Mouse (Mus musculus) fibroblast of lung, adult 2 months (primary cell): ENCODE data around the gene Slc1a4.

Experiments
- DNase-seq: peaks from one replicate; pipeline ENCODE4 v3.0.0-alpha.2; 2011; ENCODE audit warnings: low read depth

The Slc1a4 gene

DNA sequence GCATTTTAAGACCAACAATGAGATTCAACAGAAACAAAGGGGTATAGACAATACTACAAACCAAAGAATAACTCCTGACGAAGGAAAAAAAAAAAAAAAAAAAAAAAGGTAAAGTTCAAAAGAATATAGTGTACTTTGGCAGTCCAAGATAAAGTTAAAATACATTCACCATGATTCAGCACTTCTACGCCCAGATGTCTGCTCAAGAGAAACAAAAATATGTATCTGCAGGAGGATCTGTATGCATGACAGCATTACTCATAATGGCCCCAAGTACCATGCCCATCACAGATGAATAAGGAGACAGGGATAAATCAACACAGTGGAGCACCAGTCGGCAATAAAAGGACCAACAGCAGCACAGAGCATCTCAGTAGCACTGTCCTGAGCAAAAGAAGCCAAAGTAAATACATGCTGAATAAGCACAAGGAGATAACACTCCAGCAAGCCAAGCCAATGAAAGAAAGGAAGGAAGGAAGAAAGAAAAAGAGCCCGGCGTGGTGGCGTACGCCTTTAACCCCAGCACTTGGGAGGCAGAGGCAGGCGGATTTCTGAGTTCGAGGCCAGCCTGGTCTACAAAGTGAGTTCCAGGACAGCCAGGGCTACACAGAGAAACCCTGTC is 7.3 kb downstream of the Slc1a4 start:
- DNase-seq, result no peak

DNA sequence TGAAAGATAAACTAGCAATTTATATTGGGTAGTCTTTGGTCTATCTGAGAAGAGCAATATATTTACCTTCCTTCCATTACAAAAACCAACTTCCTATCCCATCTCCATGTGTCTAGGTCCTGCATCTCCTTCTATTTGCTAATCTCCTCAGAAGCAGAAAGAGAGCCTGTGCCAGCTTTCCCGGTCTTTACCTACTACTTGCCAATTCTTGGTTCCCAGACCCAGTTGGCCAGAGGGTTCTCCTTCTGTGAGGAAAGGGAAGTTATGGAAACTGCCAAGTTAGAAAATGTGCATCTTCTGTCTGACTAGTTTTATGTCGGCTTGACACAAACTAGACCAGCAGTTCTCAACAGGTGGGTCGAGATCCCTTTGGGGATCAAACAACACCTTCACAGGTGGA is 8.5 kb downstream of the Slc1a4 start:
- no peak for DNase-seq

DNA sequence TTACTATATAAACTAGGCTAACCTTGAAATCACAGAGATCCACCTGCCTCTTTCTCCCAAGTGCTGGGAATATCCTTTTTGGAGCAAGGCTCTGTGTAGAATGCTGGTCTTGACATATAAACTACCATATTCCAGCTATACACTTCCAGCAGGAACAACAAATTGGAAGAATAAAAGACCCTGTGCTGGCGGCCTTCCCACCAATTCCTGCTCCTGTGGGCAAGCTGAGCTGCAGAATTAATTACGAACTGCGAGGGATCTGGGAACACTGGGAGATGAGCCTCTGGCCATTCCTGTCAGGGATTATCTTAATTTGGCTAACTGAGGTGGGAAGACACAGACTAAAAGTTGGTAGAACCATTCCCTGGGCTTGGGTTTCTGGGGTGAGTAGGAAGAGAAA is 10.1 kb downstream of the Slc1a4 start:
- no peak for DNase-seq

DNA sequence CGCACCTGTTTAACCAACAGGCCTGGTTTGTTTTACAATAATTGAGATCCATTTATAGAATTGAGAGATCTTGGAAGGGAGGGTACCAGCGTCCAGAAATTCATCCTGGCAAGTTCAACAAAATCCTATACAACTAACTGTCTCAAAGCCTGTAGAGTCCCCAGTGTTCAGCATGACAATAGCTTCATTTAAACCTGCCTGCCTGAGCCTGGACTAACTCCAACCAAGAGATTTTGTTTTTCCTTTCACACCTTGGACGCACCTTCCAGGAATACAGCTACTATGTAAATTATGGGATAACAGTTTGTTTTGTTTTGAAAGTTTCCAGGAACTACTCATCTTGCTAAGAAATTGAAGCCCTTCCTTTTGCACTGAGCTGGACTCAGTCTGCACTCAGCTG is 11.9 kb downstream of the Slc1a4 start:
- DNase-seq, result no peak

DNA sequence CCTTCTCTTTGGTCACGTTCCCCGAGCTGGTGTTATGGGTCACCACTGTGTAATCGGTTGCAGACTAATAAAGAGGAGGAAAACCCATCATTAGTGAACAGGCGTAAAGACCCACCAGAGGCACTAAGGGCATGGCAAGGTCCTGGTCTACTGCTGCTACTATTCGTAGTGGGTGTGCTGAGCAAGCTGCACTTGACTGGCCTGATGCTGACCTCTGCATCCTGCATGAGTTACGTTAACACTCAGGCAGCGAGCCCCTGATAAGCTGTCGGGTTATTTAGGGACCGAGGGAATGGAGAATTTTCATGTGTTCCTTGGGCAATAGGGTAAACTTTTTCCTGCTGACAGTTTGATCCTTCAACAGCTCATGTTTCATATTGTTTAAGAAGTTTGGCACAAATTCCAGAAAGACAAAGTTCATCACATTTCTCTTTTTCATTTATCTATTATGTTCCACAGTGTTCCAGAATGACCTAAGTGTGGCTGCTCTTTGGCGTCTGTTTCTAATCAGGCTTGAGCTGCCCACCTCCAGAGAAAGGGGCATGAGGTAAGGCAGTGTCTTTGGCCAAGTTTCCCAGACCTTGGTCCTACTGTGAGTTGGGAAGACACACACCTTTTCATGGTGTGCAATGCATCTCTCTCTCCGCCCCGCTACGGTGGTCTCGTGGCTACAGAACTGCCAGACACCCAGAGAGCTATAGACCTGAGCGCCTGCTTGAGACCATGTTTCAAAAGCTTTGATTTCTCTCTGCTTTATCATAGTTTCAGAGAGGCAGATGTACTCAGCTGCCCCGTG is 13.7 kb downstream of the Slc1a4 start:
- DNase-seq, result no peak

DNA sequence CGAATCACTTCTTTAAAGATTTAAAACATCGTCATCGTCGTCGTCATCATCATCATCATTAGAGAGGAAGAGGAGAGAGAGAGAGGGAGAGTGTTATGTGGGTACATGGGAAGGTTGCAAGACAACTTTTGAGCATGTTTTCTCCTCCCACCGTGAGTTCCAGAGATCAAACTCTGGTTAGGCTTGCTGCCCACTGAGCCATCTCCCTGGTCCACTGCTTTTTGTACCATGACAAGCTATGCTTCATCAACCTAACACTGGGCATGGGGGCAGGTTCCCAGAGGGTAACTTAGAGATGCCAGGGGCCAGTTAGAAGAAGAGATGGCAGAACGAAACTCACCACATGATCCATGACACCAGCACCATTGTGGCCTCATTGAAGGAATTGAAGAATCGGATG is 18.9 kb downstream of the Slc1a4 start:
- DNase-seq, result no peak

DNA sequence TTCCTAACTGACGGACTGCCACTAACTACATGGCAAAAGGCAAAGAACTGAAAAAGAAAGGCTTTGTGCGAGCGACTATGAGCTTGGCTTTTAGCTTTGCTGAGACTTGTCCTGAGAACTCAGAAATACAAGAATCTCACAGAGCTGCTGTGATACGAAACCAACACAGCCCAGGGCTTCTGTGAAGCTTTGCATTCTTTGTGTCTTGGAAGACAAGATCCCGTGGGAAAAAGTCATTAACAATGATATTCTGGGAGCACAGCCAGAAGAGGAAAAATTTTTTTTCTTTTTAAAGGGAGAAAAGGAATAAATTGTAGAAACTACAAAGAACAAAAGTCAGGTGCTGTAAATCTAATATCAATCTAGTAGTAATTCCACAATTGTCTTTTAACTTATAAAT is 23.5 kb downstream of the Slc1a4 start:
- DNase-seq, result no peak

DNA sequence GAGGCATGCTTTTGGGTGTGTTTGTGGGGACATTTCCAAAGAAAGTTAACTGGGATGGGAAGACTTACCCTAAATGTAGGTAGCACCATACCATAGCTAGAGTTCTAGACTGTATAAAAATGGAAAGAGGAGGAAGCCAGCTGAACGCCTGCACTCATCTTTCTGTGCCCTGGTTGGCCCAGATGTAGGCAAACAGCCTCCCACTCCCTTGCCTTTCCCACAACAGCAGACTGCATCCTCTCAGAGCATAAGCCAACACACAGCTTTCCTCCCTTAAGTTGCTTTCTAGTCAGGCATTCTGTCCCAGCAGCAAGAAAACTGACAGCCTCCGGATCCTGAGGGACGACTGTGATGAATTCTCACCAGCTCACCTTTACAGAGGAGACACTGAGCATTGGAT is 25.1 kb downstream of the Slc1a4 start:
- DNase-seq, result no peak

DNA sequence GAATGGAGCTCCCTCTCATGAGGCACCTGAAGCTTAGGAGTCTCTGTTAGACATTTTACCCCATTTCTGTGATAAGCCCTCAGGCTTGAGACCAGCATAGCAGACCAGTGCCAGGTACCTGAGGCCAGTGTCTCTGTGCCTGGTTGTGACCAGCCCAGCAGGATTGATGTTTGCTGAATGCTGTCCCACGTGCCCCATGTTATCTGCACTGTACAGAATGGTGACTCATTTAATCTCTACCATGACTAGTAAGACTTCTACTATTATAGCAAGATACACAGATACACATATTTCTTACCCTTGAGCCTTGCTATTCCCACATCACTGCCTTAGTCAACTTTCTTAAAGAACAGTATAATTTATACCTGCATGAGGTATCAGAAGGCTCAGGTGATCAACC is 26.9 kb downstream of the Slc1a4 start:
- DNase-seq, result no peak

DNA sequence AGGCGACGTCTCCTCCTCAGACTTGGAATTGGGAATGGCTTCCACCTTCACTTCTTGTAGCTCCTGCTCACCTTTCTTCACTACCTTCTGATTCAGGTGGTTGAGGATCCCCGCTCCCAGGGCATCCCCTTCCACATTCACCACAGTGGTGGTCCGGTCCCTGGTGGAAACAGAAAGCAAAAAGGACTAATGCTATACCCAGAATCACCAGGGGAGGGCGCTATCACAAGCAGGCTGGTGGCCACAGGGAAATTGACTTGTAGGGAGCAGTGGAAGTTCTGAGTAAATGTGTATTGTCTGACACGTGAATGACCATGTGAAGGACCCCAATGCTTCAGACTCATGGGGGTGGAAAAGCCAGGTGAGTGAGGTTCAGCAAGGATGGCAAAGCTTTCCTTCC is 28.2 kb downstream of the Slc1a4 start:
- no peak for DNase-seq

DNA sequence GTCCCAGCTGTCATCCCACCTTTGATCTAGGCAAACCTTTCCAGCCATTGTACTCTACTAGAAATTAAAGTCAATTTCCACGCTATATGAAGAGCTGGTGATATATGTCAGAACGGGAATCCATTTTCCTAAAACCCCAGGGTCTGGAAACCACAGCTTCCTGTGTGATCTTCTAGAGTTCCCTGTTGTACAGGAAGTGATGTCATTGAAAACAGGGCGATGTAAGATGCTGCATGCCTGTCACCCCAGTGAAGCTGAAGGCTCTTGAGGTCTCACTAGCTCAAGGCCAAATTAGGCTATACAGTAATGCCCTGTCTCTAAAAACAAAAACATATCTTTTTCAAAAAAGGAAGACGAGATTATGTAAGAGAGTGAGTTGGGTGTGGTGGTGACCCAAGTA is 31.2 kb downstream of the Slc1a4 start:
- DNase-seq, result no peak

DNA sequence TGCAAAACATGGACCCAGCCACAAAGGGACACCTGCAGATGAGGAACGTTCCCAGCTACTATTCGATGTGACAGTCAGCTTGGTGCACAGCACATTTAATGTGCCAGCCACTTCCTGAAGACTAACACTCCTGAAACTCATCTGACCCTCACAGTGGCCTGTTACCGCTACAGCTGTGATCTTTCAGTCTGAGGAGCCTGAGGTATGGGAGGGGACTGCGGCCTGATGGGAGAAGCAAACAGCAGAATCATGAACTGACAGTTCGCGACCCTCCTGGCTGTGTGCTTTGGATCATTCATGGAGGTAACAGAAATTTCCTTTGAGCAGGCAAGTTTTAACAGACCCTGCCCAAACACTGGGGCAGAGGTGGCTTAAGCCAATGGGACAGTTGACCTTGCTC is 31.7 kb downstream of the Slc1a4 start:
- DNase-seq, result no peak

DNA sequence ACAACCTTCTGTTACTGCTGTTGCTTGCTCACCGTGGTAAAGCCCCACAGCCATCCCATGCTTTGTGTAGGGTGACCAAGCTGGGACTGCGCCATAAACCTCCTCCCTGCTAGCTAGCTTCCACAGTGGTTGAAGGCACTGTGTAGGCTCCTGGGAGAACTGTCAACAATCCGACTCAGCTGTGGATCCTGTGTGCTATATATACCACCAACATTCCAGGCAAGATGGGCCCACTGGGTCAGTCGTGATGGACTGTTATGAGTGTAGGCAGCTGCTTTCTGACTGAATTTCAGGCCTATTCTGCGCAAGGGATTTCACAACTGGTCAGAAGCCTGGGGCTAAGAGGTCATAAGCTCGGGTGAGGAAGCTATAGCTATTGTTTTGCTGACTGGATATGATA is 32.6 kb downstream of the Slc1a4 start:
- no peak for DNase-seq

DNA sequence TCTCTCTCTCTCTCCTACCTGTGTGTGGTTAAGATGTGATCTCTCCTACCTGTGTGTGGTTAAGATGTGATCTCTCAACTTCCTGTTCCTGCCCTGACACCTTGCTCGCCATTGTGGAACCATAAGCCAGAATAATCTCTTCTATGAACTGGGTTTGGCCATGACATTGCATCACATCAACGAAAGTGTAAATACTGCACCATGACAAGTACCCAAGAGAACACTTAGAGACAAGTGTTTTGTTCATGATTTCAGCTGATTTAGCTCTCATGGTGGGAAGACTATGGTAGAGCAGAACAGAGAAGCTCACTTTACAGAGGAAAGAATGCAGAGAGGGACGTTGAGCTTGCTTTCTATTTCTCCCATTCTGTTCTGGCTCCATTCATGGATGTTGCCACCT is 48.0 kb downstream of the Slc1a4 start:
- DNase-seq, result no peak

DNA sequence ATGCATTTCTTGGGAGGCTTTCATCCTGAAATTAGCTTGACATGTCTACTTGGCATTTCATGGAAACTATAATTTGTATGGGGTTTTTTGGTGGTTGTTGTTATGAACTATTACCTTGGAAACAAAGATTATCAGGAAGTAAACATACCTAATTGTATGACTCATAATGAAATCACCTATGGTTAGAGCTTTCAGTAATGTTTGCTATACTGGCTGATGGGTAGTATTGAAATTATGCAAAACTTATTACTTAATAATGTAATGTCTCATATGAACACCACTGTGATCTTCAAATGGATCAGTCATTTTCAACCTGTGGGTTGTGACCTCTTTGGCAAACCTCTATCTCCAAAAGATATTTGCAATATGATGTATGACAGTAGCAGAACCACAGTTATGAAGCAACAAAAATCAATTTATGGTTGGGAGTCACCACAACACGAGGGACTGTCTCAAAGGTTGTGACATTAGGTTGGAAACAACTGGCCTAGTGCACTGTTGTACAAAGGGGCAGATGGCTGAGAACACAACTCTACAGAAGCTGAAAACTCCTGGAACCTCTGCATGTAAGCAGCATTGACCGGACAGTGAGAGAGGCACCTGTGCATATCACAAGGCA is 49.8 kb downstream of the Slc1a4 start:
- DNase-seq, result no peak

DNA sequence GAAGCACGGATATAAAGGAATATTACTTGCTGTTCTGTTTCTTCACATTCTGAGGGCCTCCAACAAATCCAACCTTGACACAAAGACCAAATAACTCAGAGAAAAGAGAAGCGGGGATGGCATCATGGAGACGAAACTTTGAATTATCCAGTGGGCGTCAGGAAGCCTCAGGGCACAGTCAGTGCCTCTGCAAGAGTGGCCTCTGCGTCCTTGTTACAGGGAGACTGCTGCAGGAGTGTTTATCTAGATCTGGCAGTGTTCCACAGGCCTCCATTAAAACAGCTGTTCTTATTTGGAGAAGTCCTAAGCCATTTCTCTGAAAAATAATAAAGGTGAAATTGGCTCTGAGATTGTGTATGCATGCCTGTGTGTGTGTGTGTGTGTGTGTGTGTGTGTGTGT is 51.5 kb downstream of the Slc1a4 start:
- no peak for DNase-seq

DNA sequence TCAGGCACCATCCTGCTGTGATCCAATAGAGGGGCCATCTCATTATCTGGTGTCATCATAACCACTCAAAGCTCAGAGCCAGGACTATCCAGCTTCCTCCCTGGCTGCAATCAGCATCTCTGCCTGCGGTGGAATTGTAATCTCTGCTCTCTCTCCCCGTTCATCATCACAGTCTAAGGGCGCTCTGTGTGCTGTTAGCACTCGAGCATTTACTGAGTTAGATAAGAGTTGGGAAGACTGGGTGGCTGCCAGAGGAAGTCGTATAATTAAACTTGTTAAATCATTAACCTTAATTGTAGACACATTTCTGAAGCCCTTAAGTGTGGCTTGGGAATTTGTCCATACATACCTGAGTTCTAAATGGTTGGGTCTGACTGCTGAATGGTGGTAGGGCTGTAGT is 53.8 kb downstream of the Slc1a4 start:
- no peak for DNase-seq

DNA sequence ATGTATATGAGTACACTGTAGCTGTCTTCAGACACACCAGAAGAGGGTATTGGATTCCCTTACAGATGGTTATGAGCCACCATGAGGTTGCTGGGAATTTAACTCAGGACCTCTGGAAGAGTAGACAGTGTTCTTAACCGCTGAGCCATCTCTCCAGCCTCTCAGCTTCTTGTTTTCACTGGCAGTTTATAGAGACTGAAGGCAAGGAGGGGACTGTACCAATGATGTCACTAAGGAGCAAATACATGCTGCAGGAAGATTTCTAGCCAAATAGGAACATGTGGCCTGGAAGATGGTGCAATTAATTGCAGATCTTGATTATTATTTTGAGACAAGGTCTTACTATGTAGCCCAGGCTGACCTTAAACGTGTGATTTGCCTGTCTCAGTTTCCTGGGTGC is 55.4 kb downstream of the Slc1a4 start:
- no peak for DNase-seq

DNA sequence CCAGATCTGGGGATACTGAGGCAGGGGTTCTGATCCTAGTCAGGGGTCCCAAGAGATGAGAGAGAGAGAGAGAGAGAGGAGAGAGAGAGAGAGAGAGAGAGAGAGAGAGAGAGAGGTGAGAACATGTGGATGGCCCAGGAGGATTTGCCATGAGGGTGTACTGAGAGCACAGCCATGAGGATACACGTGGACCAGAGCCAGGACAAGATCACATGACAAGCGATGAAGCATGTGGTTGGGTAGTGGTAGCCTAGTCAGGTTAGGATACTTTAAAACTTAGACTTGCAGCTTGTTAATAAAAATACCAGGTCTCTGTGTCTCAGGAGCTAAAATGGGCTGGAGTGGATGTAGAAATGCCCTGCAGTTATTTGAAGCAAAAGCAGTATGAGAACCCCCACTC is 56.5 kb downstream of the Slc1a4 start:
- DNase-seq, result no peak

DNA sequence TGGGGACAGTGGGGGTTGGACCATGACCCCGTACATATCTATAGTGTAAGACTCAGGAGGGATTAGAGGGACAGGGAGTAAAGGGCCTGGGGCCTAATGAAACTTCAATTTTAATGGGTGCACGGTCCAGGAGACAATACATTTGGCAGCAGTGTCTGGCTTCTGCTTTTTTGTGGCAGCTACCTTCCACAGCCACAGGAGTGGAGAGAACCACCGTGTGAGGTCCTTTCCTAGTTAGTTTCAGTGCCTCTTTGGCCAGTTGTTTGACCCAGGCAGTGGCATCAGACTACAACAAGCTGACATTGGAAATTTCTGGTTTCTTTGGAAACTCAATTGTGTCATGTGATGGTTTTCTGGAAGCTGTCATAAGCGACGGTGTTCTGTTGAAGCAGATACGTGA is 62.6 kb downstream of the Slc1a4 start:
- no peak for DNase-seq

DNA sequence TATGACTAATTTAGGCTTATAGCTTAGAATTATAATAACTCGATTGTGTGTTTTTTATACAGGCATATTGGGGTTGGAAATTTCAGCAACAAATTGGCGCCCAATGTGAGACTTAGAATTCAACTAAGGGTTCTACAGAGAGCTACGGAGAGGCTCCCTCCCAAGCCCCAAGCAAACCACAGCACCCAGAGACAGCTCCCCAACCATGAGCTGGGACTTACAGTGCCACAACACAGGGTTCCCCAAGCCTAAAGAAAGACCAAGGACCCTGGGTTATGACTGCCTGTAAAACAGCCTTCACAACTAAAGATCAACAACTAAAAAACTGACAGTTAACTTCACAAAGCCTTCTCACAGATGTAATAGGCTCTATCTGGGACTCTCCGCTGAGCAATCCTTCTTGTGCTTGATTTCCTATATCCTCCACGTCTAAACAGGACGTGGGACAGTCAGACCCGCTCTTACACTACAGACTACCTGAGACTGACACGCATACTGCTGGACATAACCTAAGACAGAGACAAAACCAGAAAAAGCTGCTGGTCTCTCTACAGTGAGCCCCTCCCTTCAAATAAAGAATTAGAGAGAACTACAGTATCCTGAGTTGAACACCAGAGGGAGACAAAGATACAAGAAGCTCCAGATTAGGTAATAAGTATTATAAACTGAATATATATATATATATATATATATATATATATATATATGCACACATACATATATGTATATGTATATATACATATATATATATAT is 69.7 kb downstream of the Slc1a4 start:
- no peak for DNase-seq

DNA sequence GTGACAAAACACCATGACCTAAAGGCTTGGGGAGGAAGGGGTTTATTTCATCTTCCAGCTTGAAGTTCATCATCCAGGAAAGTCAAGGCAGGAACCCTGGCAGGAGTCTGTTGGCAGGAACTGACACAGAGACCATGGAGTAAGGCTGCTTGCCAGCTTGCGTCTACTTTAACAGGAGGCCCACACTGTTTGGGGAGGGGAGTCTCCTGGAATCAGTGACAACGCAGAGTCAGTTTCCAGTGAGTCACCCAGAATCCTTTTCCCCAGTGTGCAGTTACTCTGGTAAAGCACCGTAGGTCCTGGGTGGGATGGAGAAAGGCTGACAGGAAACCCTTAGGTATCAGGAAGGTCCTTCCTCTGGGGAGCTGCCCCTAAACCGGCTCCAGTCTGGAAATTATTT is 77.7 kb downstream of the Slc1a4 start:
- DNase-seq, result no peak

DNA sequence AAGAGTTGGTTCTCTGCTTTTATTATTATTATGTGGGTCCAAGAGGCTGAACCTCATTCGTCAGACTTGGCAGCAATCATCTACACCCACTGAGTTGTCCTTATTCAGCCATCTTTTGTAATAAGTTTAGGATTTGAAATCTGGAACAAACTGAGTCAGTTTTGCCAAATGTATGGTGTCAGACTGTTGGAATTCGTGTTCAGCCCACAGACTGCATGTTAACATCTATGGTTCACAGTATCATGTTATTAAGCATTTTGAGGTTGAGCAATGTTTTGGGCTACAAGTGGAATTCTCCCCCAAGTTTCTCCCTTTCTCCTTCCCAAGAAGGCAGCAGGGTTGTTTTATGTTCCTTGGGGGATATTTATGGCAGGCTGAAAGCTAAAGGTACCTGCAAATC is 79.4 kb downstream of the Slc1a4 start:
- DNase-seq, result peak; percentile 64
